Mouse (Mus musculus): ENCODE data around the gene Smc4.

DNA sequence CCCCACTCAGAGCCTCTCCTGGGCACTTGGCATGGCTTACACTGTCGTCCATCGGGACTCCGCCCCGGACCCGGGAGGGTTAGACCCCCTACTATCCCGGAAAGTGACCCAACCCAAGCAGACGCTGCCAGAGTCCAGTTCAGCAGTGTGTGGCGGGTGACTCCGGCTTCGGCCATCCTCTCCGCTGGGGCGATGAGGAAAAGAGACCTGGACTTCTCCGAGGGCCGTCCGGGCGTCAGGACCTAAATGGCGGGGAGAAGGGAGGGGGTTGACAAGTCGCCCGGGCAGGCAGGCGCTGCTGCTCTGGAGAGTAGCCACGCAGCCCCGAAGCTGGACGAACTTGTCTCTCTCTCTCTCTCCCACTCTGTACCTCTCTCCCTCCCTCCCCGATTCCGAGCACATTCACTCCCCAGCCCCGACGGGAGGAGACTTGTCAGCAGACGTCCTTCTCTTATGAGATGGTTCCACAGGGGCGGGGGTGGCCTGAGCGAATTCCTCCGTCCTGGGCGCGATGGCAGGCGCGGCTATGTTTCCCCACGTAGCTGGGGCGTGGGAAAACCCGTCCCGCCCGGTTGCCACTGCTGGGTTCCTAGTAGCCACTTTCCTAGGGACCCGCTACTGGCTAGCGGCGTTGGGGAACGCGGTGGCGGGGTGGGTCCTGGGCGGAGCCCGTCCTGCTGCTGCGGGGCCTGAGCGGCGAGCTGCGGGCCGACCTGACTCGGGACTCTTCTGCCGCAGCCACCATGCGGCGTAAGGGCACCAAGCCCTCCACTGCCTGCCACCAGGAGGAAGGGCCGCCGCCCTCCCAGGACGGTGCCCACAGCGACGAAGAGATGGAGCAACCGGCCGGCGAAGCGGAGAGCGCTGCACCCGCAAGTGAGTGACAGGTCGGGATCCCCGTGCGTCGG lies 1.1 kb downstream of the Smc4 start:
- TF ChIP-seq POLR2A (IDR thresholded peaks at IDR 0.05; ENCODE audit: control insufficient read depth, low read depth, low read length) (0 out of 2 replicates have a peak, but pooled peaks have one; percentile 14), CTCF (IDR thresholded peaks at IDR 0.05; ENCODE audit: control insufficient read depth, insufficient read depth, insufficient replicate concordance, low read depth, low read length) (no peak)

All from testis, adult 2 months (tissue).